Mouse (Mus musculus): ENCODE results near the gene Gm7735.
"Not testable (repeated sequence)": the region's sequence is repeated elsewhere in the genome, so short reads cannot be mapped to it uniquely, and the experiment has no call there.

Gene Gm7735

GRCm38 (mm10) chr16:89169190-89169589, at the start of gene Gm7735:
Gm7735 (plus strand) TSS chr16:89169490.
- in situ Hi-C loops (cut with MboI; ENCODE audit: unreplicated experiment in 2 of 2) = not testable (repeated sequence)

GRCm38 (mm10) chr16:89140551-89140950, 28.7 kb upstream of the Gm7735 start, which contains the start of gene Gm6358:
Gm6358 (plus strand) TSS chr16:89140851.
- in situ Hi-C loops (cut with MboI; ENCODE audit: unreplicated experiment in 2 of 2) = no loop called here

- in situ Hi-C loops (cut with MboI; ENCODE audit: unreplicated experiment in 2 of 2) = no loop called here
These were observed 18.5 kb upstream of the Gm7735 start, which contains the start of gene Gm10061 for GRCm38 (mm10) chr16:89150786-89151185. Gm10061 (plus strand) TSS chr16:89151086.

- in situ Hi-C loops (cut with MboI; ENCODE audit: unreplicated experiment in 2 of 2) = no loop called here
These were observed 11.6 kb upstream of the Gm7735 start, which contains the start of gene Gm9789 for GRCm38 (mm10) chr16:89157652-89158051. Gm9789 (plus strand) TSS chr16:89157952.

GRCm38 (mm10) chr16:89174435-89174834, 5.1 kb downstream of the Gm7735 start, which contains the start of gene 1110057P08Rik:
1110057P08Rik (plus strand) TSS chr16:89174735.
- in situ Hi-C loops (cut with MboI; ENCODE audit: unreplicated experiment in 2 of 2) = no loop called here

- in situ Hi-C loops (cut with MboI; ENCODE audit: unreplicated experiment in 2 of 2) = no loop called here
These were observed 19.3 kb downstream of the Gm7735 start for GRCm38 (mm10) chr16:89188621-89189020.

GRCm38 (mm10) chr16:89205561-89205960, 36.3 kb downstream of the Gm7735 start, which contains the start of gene Krtap20-2:
Krtap20-2 (plus strand) TSS chr16:89205861.
- in situ Hi-C loops (cut with MboI; ENCODE audit: unreplicated experiment in 2 of 2) = no loop called here
